Mouse (Mus musculus) liver, adult 2 months (tissue): ENCODE results near the gene Gm17455.

Experiments used
- CTCF ChIP-seq: fragments of 200-500 bp; IDR thresholded peaks from 2 replicates; pipeline ENCODE4 v1.5.1; 2011; ENCODE audit warnings: low read depth, low read length, control low read depth
- POLR2A ChIP-seq: fragments of 200-500 bp; IDR thresholded peaks from 2 replicates; pipeline ENCODE4 v1.6.1; 2011; ENCODE audit warnings: low read length, control low read depth; ENCODE audit not compliant: insufficient read depth; ENCODE audit errors: extremely low read depth

- TF ChIP-seq CTCF: no peak
- TF ChIP-seq POLR2A: no peak
Observed at GRCm38 (mm10) chr10:60350077-60350804, 49.3 kb upstream of the Gm17455 start.
